Mouse (Mus musculus) CD4-positive, CD25-positive, alpha-beta regulatory T cell (primary cell): ENCODE data around the gene Chp2. TPM values are rescaled to one million over a fixed set of nuclear protein-coding genes. Genes with fewer than 3 reads are reported as not detected.

Experiments
- polyA plus RNA-seq: library from polyadenylated mRNA; unstranded; fragments of 100-300 nt; shearing (Covaris generic); gene quantifications from one replicate; pipeline ENCODE4 v1.2.1, GENCODE M21; 2017

Gene Chp2
- not detected for polyA plus RNA-seq

DNA sequence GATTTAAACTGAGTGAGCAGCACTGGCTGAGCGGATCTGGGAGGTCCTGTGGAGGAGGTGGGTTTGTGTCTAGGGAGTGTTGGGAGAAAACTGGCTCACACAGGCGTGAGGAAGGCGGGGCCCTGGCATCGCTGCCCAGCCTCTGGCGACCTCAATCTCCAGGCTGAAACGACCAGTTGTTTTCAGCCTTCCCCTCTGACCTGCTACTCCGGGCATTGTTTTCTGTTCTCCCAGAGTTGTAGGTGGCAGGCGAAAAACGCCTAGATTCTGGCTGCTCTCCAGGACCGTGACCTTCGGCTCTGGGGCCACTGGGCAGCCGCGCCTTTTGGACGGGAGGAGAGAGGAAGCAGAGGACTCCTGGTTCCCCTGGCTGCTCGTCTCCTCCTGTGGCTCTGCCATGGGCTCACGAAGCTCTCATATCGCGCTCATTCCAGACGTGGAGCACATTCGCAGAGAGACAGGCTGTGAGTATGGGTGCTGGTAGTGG lies at the start of gene Chp2:
Gene Chp2, plus strand, starts transcription at position 182 of the 487 bp plus-strand sequence.

DNA sequence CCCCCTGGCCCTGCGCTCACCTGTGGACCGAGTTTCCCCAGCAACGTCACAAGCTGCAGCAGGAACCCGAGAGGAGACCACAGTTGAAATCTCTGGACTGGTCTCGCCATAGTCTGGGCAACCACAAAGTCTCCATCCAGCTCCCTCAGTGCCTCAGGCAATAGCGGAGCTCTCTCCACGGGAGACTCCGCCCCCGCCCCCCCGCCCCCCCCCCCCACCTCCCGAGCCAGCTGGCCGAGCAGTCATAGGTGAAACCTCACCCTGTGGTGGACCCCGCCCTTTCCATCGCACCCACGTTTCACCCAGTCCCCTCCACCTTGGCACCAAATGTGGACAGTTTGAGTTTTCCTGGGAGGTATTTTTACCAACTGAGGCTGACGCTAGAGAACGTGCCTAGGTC lies 33.3 kb upstream of the Chp2 start, which contains the start of gene Ern2:
Gene Ern2, minus strand, starts transcription at position 165 of the 400 bp plus-strand sequence.

Other genes starting within 250 kb of the Chp2 start
- gene Cog7, start 237.8 kb upstream of the Chp2 start, polyA plus RNA-seq: 15.7 TPM
- 11.7 TPM for gene Gga2, start 198.3 kb upstream of the Chp2 start, polyA plus RNA-seq
- 44.4 TPM for gene Ubfd1, start 152.3 kb upstream of the Chp2 start, polyA plus RNA-seq
- 20.9 TPM for gene Ears2, start 152.2 kb upstream of the Chp2 start, polyA plus RNA-seq
- gene Ndufab1, start 117.6 kb upstream of the Chp2 start, polyA plus RNA-seq: 192 TPM
- gene Palb2, start 86.5 kb upstream of the Chp2 start, polyA plus RNA-seq: 9.3 TPM
- gene Dctn5, start 86.5 kb upstream of the Chp2 start, polyA plus RNA-seq: 136 TPM
- 3.5 TPM for gene Plk1, start 60.1 kb upstream of the Chp2 start, polyA plus RNA-seq
- not detected for gene Ern2, start 33.3 kb upstream of the Chp2 start, polyA plus RNA-seq
- 122 TPM for gene Prkcb, start 69.3 kb downstream of the Chp2 start, polyA plus RNA-seq